Mouse (Mus musculus) forebrain, embryonic 11.5 days (tissue): ENCODE results near the gene Gm20388. TPM values are rescaled to one million over a fixed set of nuclear protein-coding genes. Genes with fewer than 3 reads are reported as not detected.

Experiments
- ATAC-seq: fragments of 200-750 bp; cut with Nextera tagmentation; replicated peaks from 2 replicates; pipeline ENCODE4 v1.8.0; 2017; ENCODE audit warnings: moderate TSS enrichment; ENCODE audit not compliant: low FRiP score
- DNase-seq: peaks from one replicate; pipeline ENCODE4 v3.0.0-alpha.2; 2017; ENCODE audit warnings: low spot score
- H3K27ac ChIP-seq: fragments of 300-500 bp; sonication (generic); 2 replicates; pipeline ENCODE4 v1.5.1; 2014; ENCODE audit warnings: low read depth, low read length
- H3K27me3 ChIP-seq: fragments of 300-500 bp; sonication (generic); 2 replicates; pipeline ENCODE4 v1.6.1; 2014; ENCODE audit warnings: mild to moderate bottlenecking, low read length, mixed read lengths; ENCODE audit not compliant: control insufficient read depth, insufficient read depth
- H3K36me3 ChIP-seq: fragments of 300-500 bp; sonication (generic); 2 replicates; pipeline ENCODE4 v1.6.1; 2014; ENCODE audit warnings: mild to moderate bottlenecking, low read length, moderate library complexity, mixed read lengths; ENCODE audit not compliant: control insufficient read depth, insufficient read depth
- H3K4me1 ChIP-seq: fragments of 300-500 bp; sonication (generic); replicated peaks from 2 replicates; pipeline ENCODE4 v1.6.1; 2014; ENCODE audit warnings: low read length, mixed read lengths; ENCODE audit not compliant: control insufficient read depth, insufficient read depth
- H3K4me2 ChIP-seq: fragments of 300-500 bp; sonication (generic); 2 replicates; pipeline ENCODE4 v1.6.1; 2014; ENCODE audit warnings: low read depth, mild to moderate bottlenecking, low read length, moderate library complexity, mixed read lengths; ENCODE audit not compliant: severe bottlenecking
- H3K4me3 ChIP-seq: fragments of 300-500 bp; sonication (generic); 2 replicates; pipeline ENCODE4 v1.5.1; 2014; ENCODE audit warnings: low read depth, low read length
- H3K9ac ChIP-seq: fragments of 300-500 bp; sonication (generic); 2 replicates; pipeline ENCODE4 v1.6.1; 2014; ENCODE audit warnings: low read length
- H3K9me3 ChIP-seq: fragments of 300-500 bp; sonication (generic); 2 replicates; pipeline ENCODE4 v1.6.1; 2016; ENCODE audit warnings: low read length, mixed read lengths; ENCODE audit not compliant: control insufficient read depth
- WGBS: fragments of 180-500 bp; shearing (Covaris S2); extraction: QIAGEN DNeasy Blood & Tissue Kit; methylation state at CpG from one replicate; pipeline ENCODE4 v1.1.7; 2014; 5-methylcytosine and 5-hydroxymethylcytosine counted together
- polyA plus RNA-seq: library from polyadenylated mRNA; unstranded; fragments of >200 nt; fragmentation: Nextera tagmentation; extraction: Ambion mirVana; gene quantifications from 2 replicates; pipeline ENCODE4 v1.2.1, GENCODE M21; 2014

The Gm20388 gene
- polyA plus RNA-seq, 1 experiment from 2014 or later, result not detected

DNA sequence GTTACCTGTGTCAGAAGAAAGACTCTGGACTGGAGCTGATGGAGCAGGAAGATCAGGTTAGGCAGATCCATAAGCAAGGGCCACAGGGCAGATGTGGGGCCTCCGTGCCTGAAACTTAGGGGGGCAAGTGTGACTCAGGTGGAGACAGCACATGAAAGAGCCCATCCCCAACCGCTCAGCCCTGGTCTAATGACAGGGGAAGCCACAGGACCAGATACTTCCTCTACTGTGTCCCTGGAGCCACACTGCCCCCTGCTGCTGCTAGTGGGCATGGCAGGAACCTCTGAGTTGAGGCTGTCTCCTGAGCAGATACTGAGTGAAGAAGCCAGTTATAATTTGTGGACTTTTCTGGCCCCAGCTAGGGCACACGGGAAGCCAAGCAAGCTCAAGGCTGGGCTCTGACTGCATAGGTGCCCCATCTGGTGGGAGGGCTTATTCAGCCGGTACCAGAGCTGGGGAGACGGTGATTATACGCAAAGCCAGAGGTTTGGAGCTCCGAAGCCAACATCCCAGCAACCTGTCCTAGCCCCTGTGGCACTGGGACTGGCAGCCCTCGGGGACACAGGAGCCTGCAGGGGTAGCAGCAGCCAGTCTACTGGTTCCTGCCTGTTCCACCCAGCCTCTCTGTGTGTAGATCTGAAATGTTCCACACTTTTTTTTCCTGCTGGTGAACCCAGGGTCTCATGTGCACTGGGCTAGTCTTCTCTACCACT, 2919.9 kb downstream of the Gm20388 start:
- Histone ChIP-seq H3K27ac (no peak overlapping the region), H3K4me2 (no peak overlapping the region), H3K4me1 (no peaks in the 10 kb centered on the region; the same call in 1 of the 2 replicates), H3K9me3 (no peaks in the 10 kb centered on the region), H3K4me3 (no peak overlapping the region), H3K9ac (peak overlapping the region; percentile 32), H3K36me3 (no peaks in the 10 kb centered on the region), H3K27me3 (no peaks in the 10 kb centered on the region; the same call in 1 of the 2 replicates)
- WGBS, result 39% methylated on average over 8 of the region's 8 CpGs
- ATAC-seq (peak; percentile 86), DNase-seq (peak; percentile 93)

DNA sequence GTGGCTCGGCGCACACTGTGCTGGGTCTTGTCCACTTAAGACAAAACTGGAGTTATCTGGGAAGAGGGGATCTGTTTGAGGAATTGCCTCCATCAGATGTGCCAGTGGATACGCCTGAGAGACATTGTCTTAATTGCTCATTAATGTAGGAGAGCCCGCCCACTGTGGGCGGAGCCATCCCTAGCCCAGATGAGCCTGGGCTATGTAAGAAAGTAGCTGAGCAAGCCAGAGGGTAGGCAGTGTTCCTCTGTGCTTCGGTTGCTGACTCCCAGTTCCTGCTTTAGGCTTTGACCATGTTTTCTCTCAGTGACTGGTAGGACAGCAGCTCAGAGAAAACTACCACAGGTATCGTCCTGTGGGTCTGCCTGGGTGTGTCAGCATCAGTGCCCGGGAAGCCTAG, 2923.8 kb downstream of the Gm20388 start:
- ATAC-seq (no peak), DNase-seq (no peak)
- Histone ChIP-seq H3K4me1 (no peaks in the 10 kb centered on the region), H3K27ac (no peak overlapping the region), H3K27me3 (no peaks in the 10 kb centered on the region; the same call in 1 of the 2 replicates), H3K4me2 (no peak overlapping the region), H3K9ac (no peak overlapping the region), H3K4me3 (no peak overlapping the region), H3K36me3 (no peaks in the 10 kb centered on the region), H3K9me3 (no peaks in the 10 kb centered on the region)
- 91% methylated on average over 8 of the region's 8 CpGs for WGBS

DNA sequence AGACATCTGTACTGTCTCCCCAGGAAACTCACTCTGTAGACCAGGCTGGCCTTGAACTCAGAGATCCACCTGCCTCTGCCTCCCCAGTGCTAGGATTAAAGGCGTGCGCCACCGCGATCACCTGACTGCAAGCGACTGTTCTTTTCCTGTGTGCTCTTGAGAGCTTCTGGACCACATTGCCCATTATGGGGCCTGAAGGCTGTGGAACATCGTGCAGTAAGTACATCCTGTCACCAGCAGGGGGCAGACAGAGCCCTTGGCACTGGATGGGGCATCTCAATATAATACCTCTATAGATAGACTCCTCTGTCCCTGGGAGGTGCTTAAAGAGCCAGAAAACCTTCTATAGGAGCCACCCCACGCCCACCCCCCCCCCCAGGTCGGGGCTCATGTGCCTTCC, 2924.3 kb downstream of the Gm20388 start:
- Histone ChIP-seq H3K4me1 (no peaks in the 10 kb centered on the region), H3K9me3 (no peaks in the 10 kb centered on the region), H3K4me2 (no peak overlapping the region), H3K27ac (no peak overlapping the region), H3K36me3 (no peaks in the 10 kb centered on the region), H3K9ac (no peak overlapping the region), H3K27me3 (no peaks in the 10 kb centered on the region; the same call in 1 of the 2 replicates), H3K4me3 (no peak overlapping the region)
- DNase-seq, result peak; percentile 83
- WGBS, result 32% methylated on average over 8 of the region's 8 CpGs
- 0 out of 2 replicates have a peak, but pooled peaks have one; percentile 27 for ATAC-seq

DNA sequence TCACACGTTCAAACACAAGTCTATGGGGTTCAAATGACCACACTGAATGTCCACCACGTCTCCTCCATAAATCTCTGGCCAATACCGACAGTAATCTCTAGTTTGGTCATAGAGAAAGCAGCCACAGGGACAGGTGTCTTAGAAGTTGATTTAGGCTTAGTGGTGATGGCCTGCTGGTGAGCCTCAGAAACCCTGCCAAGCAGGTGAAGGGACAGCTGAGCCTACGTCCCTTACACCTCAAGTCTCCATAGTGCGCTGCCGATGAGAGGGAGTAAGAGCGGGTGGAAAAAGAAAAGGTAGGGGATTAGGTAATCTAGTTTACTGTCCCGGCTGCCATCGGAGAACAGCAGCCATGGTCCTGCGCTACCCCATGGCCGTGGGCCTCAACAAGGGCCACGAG, 2925.6 kb downstream of the Gm20388 start:
- Histone ChIP-seq H3K27ac (no peak overlapping the region), H3K9me3 (no peaks in the 10 kb centered on the region), H3K4me2 (no peak overlapping the region), H3K27me3 (no peaks in the 10 kb centered on the region; the same call in 1 of the 2 replicates), H3K9ac (no peak overlapping the region), H3K4me3 (no peak overlapping the region), H3K36me3 (no peaks in the 10 kb centered on the region), H3K4me1 (no peaks in the 10 kb centered on the region)
- 91% methylated on average over 12 of the region's 12 CpGs for WGBS
- no peak for DNase-seq
- ATAC-seq, result no peak

DNA sequence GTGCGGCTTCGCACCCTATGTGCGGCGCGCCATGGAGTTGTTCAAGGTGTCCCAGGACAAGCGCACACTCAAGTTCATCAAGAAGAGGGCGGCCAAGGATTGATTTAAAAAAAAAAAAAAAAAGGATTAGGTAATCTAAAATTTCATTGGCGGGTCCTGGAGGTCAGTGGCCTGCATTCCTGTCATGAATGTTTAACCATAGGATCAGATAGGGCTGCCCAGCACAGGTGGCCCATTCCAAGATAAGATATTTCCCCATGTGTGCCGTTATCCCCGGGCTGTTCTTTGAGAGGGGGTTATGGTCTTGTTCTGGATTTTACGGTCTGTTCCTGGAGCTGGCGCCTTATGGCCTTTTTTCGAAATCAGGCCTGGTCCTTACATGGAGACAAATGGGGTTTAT, 2926.1 kb downstream of the Gm20388 start:
- H3K9ac ChIP-seq, result no peak overlapping the region
- H3K4me1 ChIP-seq, result no peaks in the 10 kb centered on the region
- no peak overlapping the region for H3K4me2 ChIP-seq
- no peaks in the 10 kb centered on the region for H3K9me3 ChIP-seq
- no peak overlapping the region for H3K4me3 ChIP-seq
- no peak for ATAC-seq
- H3K27ac ChIP-seq, result no peak overlapping the region
- H3K36me3 ChIP-seq, result no peaks in the 10 kb centered on the region
- no peaks in the 10 kb centered on the region; the same call in 1 of the 2 replicates for H3K27me3 ChIP-seq
- no peak for DNase-seq
- WGBS, result 93% methylated on average over 13 of the region's 13 CpGs

DNA sequence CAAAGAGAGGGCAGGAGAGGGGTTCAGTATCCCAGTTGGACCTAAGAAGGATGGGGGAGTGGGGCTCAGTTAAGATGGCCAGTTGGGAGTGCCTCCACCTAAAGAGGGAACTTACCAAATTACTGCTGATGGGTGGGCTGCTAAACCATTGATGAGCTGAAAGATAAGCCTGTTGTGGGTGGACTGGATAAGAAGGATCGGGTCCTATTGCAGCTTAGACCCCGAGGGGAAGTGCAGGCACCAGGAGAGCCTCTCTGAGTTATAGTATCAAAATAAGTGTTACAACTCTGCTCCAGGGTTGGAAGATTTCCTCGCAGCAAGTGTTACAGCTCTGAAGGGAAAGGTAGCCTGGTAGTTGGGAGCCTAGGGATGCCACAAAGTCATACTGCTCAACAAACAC, 2933.5 kb downstream of the Gm20388 start:
- peaks cover 2% of the 10 kb centered on the region; the same call in 1 of the 2 replicates for H3K4me1 ChIP-seq
- no peak for ATAC-seq

DNA sequence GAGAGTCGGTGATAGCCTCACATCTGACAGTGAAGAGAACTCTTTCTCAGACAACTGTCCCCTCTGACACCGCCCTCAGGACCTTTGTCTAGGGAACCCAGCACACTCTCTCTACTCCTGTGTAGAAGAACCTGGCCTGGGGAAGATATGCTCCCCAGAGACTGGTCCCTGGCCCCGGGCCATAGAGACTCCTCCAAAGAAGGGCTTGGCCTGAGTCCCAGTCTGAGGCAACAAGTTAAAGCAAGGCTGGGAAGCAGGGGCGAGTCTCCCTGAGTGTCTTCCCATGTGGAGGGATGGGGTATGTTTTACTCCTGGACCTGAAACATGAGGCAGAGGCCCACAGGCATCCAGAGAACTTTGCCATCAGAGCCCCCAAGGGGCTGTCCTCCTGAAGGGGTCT, 2935.0 kb downstream of the Gm20388 start:
- no peak for ATAC-seq
- no peak overlapping the region for H3K27ac ChIP-seq
- H3K9ac ChIP-seq, result no peak overlapping the region
- no peak overlapping the region for H3K4me3 ChIP-seq
- no peak overlapping the region for H3K4me2 ChIP-seq
- 86% methylated on average over 4 of the region's 4 CpGs for WGBS
- H3K4me1 ChIP-seq, result peaks cover 2% of the 10 kb centered on the region; the same call in 1 of the 2 replicates
- no peaks in the 10 kb centered on the region for H3K36me3 ChIP-seq
- no peaks in the 10 kb centered on the region for H3K9me3 ChIP-seq
- no peaks in the 10 kb centered on the region for H3K27me3 ChIP-seq
- DNase-seq, result no peak

More for the DNA sequence above, 2933.5 kb downstream of the Gm20388 start:
- Histone ChIP-seq H3K4me3 (no peak overlapping the region), H3K36me3 (no peaks in the 10 kb centered on the region), H3K9ac (no peak overlapping the region), H3K4me2 (no peak overlapping the region), H3K27me3 (no peaks in the 10 kb centered on the region), H3K9me3 (no peaks in the 10 kb centered on the region), H3K27ac (no peak overlapping the region)
- DNase-seq, result no peak
- WGBS, result 60% methylated on average over 3 of the region's 3 CpGs

DNA sequence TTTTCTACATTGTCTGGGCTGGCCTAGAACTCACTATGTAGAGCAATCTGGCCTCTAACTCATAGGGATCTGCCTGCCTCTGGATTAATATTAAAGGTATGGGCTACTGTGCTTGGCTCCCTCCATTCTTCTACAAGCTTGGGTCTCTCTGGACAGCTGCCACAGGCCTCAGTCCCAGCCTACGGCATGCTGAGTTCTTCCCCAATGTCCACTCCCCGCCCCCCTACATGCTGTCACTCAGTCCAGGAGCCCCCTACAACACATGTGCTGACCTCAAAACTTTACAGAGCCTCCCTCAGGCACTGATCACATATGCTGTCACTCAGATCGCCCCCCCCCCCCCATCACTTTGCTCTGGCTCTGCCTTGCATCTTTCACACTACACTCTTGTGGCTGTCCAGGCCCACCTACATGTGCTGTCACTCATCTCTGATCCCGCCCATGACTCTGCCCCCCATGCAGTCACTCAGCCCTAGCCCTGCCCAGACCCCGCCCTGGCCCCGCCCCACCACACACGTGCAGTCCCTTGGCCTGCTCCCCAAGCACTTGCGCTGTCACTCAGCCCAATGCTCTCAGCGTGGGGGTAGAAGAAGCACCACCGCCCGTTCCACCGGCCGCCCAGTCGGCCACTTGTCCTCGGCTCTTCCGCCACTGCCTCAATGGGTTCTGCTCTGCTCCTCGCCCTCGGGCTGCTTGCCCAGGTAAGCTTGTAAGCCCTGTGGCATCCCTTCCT, 2937.4 kb downstream of the Gm20388 start, which contains the start of gene Cdh15:
TSS of gene Cdh15 (plus strand) at position 138 of the 733 bp plus-strand sequence.
- Histone ChIP-seq H3K9ac (no peak within 1 kb of the TSS), H3K4me2 (peak within 1 kb of the TSS; percentile 34; the same call in 1 of the 2 replicates)
- 15% methylated on average over 17 of the region's 18 CpGs for WGBS

More for the DNA sequence above, 2937.4 kb downstream of the Gm20388 start, which contains the start of gene Cdh15:
- ATAC-seq (peak; percentile 83), DNase-seq (peak; percentile 82)
- Histone ChIP-seq H3K4me1 (peaks cover 2% of the 10 kb centered on the region), H3K27ac (no peak within 1 kb of the TSS), H3K36me3 (no peaks in the 10 kb centered on the region), H3K4me3 (no peak within 1 kb of the TSS), H3K9me3 (no peaks in the 10 kb centered on the region), H3K27me3 (no peaks in the 10 kb centered on the region)
